Mouse (Mus musculus): ENCODE measurements around the gene Gm20388.

- TF ChIP-seq CTCF (IDR thresholded peaks at IDR 0.05; ENCODE audit: control insufficient read depth, insufficient read depth, low read length) (peak; percentile 44), POLR2A (IDR thresholded peaks at IDR 0.05; ENCODE audit: borderline replicate concordance, control insufficient read depth, low read depth, low read length) (no peak)
These were observed 1136.8 kb downstream of the Gm20388 start for GRCm38 (mm10) chr8:121047441-121047840.

Measured in bone marrow, adult 2 months (tissue).